Mouse (Mus musculus) cerebellum, adult 18-20 months (tissue): ENCODE results near the gene Grin2b.

Experiments used
- DNase-seq, 2 experiments: peaks; one replicate each; pipeline ENCODE4 v3.0.0; 2021

Grin2b gene

GRCm38 (mm10) chr6:136096269-136096668 is 77.0 kb downstream of the Grin2b start:
- DNase-seq: no peak

DNA sequence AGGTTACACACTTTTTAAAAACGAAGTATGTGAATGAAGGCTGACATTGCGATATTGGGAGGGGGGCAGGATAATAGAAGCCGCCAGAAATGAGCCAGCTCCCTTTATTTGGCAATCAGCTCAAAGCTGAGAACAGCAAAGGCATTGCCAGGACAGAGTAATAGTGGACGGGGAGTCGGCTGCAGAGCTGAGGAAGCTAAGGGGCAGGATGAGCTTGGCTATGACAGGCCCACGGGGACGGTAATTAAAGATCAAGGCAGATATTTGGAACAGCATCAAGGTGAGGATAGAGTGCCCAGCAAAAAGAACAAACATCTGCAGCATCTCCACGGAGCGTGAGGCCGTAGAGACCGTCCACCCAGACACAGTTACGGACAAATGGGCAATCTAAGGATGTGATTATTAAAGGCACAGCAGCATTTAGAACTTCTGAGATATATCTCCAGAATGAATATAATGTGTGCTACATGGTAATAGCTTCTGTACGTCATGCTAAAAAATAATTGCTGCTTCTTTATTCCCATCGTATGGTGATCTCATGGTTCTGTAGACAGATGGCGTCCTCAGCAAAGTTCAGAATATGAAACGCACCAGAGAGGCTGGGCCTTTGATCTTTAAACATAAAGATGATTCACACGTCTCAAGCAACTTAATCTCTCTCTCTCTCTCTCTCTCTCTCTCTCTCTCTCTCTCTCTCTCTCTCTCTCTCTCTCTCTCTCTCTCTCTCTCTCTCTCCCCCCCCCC is 93.1 kb downstream of the Grin2b start:
- no peak for DNase-seq

GRCm38 (mm10) chr6:136072326-136073054 is 100.8 kb downstream of the Grin2b start:
- no peak for DNase-seq

DNA sequence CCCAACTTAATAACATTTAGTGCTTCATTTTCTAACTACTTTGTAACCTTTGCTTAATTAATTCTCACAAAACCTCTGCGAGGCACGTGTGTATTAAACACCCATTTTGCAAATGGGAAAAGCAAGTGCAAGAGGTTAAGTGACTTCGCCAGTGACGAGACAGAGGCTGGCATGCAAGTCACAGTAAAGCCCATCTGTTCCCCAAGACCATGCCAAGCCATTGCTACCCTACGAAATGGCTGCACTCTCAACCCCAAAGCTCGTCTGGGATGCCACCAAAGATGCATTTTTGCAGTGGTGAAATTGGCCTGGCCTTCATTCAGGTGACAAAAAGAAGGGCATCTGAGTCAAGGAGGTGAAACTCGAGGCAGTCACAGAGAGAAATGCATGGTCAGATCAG is 103.2 kb downstream of the Grin2b start:
- no peak for DNase-seq

DNA sequence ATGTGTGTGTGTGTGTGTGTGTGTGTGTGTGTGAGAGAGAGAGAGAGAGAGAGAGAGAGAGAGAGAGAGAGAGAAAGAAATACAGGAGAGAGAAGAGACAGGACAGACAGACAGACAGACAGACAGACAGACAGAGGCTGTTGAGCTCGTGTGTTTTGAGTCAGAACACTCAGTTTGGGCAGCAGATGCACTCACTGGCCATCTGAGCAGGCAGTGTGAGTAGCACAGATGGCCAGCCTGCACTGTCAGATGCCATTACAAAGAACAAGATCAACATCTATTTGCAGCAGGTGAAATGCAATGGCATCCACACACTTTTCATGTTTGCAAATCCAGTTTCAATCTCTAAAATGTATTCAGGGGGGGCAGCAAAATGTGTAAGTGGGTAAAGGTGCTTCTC is 120.0 kb downstream of the Grin2b start:
- peak in 1 of 2 experiments; percentile 6 for DNase-seq

DNA sequence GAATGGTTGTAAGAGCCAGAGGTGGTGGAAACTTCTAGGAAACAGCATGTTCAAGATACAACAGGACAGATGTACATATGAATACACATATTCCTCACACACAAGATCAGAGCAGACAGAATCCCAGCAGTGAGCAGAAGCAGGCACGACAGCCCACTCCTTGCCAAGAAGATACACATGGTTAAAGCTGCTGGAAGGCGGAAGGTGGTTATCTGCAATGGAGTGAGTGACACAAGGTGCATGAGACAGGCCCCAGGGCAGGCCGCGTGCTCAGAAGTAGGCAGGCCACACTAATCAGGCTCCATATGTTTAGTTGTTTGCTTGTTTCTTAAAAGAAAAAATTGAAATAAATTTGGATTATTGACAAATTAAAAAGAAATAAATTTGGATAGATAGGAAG is 123.0 kb downstream of the Grin2b start:
- DNase-seq: no peak

DNA sequence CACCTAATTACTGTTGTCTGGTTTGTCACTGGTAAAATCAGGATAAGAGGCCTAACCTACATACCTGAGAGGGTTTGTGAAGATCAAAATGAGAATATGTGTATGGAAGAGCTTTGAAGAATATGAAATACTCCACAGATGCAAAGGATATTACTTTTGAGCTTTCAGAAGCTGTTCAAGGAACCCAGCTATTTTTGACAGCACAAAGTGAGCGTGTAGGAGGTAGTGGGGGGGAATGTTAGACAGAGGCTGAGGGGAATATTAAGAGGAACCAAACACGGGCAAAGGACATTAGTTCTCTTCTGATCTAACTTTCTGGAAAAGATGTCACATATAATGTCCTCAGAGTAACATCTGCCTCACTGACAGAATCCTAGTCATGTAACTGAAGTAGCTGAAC is 125.2 kb downstream of the Grin2b start:
- no peak for DNase-seq

DNA sequence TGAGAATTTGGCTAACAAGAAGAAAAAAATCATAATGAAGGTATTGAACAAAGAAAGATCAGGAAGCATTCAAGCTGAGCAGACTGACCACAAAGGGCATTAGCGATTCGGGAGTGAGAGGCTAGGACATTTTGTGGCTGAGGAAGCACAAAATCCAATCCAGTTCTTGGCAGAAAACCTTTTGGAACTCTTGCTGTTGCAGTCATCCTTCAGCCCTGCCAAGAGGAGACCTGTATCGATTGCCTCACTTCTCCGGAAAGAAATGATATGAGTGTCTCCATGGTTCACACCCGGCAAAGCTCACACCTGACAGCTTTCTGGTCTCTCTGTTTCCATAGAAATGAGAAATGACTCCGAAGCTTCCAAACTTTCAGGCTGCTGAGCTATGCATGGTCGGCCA is 127.2 kb downstream of the Grin2b start:
- no peak for DNase-seq

DNA sequence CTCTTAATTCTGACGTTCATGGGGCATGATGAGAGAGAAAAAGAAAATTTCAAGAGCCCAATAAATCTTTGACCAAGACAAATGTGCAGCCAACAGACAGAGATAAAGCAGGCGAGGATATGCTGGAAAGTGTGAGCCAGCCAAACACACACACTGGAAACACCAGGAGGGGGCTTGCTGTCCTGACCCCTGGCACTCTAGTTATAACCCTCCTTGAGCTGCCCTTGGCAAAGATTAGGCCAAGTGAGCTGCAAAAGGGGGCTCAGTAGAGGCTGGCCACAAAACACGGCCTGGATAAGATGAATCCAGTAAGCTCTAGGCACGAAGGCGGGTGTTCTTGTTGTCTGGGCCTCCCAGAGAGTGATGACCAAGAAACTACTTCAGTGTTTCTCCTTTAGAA is 128.8 kb downstream of the Grin2b start:
- DNase-seq: no peak

DNA sequence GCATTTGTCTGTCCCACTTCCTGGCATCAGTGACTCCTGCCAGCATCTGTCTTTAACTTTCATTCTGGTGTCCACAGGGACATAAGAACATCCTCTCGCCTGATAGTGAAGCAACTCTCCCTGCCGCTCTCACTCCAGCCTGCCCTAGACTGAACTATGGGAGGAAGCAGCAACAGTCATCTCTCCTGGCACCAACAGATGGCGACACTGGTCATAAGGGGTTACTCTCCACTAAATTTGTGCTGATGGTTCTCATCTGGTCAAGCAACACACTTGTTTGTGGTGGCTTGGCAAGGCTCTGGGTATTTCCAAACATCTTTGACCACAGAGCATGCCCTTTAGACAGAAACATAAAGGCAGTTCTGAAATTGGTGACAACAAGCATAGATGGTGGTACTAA is 130.9 kb downstream of the Grin2b start:
- DNase-seq: no peak

GRCm38 (mm10) chr6:136041821-136042220 is 131.5 kb downstream of the Grin2b start:
- DNase-seq: no peak

GRCm38 (mm10) chr6:136040931-136041330 is 132.4 kb downstream of the Grin2b start:
- DNase-seq: no peak

DNA sequence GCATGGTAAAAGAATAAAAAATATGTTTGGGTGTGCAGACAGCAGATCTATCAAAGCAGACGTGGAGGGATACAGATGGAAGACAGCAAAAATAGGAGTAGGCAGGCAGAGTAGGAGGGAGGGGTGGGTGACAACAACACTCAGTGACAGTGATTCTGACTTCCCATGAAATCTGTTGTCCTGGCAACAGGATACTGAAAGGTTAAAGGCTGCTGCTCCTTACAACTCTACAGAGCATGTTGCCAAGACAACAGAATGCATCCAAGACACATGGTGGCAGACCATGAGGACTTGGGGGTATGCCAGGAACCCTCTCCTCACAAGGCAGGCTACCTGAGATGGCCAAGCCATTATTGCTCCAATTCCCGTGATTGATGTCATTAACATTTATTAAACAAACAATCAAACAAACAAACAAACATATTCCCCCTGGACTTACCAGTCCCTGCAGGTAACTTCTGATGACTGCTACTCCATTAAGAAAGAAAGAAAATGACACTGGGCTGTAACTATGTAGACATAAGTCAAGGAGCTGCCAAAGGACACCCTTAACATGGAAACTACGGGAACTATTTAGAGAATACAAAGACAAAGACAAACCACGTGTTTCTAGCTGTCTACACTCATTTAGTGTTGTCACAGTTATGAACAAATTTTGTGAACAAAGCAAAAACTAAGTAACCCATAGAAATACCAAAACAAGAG is 143.9 kb downstream of the Grin2b start:
- no peak for DNase-seq

DNA sequence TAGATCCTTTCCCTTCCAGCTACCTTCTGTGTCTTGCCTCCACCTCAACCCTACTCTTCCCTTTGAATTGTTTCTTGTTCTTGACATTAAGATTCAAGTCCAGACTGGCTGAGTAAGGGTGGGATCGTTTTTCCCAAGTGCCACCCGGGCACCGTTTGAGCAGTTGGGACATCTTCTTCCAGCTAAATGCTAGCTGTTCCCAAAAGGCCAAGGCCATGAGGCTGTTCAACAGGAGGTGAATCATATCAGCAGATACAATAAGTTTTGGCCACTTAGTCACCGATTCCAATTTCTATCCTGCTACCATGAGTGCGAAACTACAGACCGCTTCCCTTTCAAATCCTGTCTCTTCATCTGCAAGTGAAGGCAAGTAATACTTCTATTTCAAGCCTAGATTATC is 146.4 kb downstream of the Grin2b start:
- no peak for DNase-seq

GRCm38 (mm10) chr6:136025801-136026200 is 147.5 kb downstream of the Grin2b start:
- DNase-seq: no peak

DNA sequence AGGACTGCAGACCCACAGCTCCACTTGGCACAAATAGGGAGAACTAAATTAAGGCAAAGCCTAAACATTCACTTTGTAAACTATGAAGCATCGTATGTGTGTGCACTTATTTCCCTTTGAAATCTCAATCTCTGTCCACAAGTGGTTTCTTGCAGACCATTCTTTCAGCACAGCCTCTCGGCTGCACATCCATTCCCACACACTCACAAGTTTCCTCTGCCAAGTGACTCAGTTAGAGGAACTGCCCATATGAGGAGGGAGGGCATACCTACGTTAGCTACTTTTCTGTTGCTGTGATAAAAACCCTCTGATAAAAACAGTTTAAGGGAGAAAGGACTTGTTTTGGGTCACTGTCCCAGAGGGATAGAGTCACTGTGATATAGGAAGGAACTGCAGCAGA is 152.9 kb downstream of the Grin2b start:
- no peak for DNase-seq

DNA sequence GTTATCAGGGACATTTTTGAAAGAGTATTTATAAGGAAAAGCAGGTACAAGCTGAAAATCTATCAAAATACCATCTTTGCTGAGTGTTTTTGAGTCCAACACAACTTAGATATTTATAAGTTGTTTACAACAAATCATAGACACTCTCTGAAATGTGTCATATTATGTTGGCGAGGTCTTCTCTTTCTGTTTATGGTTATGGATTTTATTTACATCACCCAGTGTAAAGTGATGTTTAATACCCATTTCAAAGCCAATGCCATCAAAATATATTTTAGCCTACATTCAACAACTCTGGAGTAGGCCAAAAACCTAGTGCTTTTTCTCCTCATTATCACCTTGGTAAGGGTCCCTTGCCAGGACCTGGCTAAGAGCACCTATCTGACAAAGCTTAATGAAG is 154.3 kb downstream of the Grin2b start:
- DNase-seq: no peak

DNA sequence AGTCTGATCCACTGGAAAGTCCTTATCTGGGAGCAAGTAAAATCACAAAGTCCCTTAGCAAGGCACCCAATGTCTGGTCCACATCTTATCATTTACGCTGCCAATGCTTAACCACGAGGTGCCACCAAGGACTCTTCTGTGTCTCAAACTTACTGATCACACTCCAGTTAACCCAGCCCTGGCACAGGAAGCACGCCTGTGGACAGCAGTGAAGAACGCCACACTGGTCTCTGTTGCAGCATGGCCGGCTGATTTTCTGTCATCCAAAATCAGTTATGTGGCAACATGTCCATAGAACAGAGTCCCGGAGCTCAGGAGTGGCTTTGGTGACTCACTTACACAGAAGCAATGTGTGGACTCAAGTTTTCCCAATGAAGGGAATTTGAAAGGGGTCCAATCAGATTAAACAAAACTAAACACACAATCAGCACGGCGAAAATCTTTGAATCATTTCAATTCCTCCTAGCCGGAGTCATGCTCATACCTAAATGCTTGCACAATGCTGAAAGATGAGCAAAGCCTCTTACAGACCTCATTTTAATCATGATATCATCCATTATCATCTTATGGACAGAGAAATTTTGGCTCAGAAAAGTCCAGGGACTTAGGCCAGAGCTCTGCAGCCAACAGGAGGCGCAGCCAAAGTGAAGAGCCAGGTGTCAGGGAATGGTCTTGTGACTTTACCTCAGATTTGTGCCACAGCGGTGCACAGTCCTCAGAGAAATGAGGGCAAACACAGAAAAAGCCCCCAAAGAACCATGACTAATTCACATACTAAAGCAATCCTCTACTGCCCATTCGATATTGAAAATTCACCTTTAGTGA is 159.5 kb downstream of the Grin2b start:
- no peak for DNase-seq

- no peak for DNase-seq
These were observed 161.8 kb downstream of the Grin2b start for GRCm38 (mm10) chr6:136011533-136011932.

GRCm38 (mm10) chr6:136011038-136011311 is 162.3 kb downstream of the Grin2b start:
- no peak for DNase-seq

DNA sequence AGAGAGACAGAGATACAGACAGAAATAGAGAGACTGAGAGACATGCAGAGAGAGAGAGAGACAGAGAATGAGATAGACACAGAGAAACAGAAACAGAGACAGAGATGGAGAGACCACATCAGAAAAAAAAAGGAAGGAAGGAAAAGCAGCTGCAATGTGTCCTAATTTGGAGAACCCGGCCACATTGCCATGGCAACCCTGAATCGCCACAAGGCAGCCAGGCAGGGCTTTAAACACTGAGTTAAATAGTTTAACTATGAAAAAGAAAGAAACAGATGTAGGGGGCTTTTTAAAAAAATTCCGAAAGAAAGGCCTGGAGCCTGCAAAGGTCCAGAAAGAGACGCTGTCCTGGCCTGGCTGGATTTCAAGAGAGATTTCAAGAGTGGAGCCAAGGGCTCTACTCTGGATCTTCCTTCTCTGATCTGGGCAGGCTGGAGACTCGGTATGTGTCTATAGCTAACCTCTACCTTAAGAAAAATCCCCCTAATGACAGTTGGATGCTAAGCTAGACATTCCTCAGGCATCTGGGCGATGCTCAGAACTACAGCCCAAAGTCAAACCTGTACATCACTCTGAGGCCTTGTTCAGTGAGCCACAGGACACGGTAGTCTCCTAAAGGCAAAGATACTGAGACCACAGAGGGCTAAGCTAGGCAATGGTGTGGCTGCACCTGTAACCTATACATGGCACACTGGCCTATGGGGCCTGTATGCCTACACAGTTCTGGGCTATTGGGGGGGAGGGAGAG is 162.8 kb downstream of the Grin2b start:
- DNase-seq: peak in 1 of 2 experiments; percentile 9

DNA sequence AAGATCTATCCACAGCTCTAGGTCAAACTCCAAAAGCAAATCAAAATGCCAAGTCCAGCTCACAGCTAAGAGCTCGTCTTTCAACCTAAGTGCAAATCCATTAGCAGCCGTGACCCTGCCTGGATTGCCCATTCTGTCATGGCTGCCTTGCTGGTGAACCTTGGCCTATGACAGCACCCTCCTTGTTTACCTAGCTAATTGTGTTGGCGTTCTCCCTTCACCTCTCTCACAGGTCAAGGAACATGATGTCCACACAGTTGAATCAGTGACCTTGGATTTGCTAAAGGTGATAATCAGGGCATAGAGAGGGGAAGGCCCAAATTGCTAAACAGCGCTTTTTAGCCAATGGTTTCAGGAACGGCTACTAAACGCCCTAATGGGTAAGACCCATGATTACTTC is 165.2 kb downstream of the Grin2b start:
- no peak for DNase-seq

DNA sequence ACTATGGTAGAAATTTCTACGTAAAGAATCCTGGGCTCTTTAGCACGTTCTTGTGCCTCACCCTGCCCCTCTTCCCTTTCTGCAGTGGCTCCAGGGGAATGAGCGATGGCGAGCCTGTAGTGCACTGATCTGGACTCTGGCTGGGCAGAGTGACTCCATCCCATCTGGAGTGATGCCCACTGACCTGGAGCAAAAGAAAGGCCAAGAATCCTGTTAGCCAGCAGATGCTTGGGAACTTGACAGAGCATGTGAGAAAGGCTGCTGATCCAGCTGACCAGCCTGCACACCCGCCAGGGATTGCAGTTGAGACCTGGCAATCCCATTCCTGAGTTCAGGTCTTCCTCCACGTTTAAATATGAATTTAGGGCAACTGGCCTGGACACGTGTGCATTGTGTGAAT is 178.6 kb downstream of the Grin2b start:
- DNase-seq: no peak
